Mouse (Mus musculus) ES-Bruce4 (cell line): Measurements from ENCODE around the gene 2900011O08Rik.
"Not testable (repeated sequence)": the region's sequence is repeated elsewhere in the genome, so short reads cannot be mapped to it uniquely, and the experiment has no call there.

ENCODE experiments used
- CTCF ChIP-seq: IDR thresholded peaks from one replicate; pipeline ENCODE4 v1.8.1; 2011; ENCODE audit warnings: low read depth, low read length
- EP300 ChIP-seq: IDR thresholded peaks from 2 replicates; pipeline ENCODE4 v1.6.1; 2011; ENCODE audit warnings: low read depth, low read length; ENCODE audit not compliant: insufficient read depth
- POLR2A ChIP-seq: IDR thresholded peaks from one replicate; pipeline ENCODE4 v1.8.1; 2011; ENCODE audit warnings: low read length; ENCODE audit not compliant: insufficient read depth

DNA sequence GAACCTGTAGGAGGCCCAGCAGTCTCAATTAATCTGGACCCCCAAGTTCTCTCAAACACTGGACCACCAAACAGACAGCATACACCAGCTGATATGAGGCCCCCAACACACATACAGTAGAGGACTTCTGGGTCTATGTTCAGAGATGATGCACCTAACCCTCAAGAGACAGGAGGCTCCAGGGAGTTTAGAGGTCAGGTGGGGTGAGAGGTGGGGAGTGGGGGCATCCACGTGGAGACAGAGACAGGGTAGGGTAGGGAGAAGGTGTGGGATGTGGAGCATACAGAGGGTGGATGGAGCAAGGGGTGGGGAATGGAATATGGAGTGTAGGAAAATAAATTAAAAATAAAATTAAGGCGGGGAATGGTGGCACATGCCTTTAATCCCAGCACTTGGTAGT, 82.3 kb downstream of the 2900011O08Rik start:
- not testable (repeated sequence) for TF ChIP-seq POLR2A, CTCF, EP300
